Mouse (Mus musculus) kidney, embryonic 16.5 days (tissue): ENCODE measurements around the gene Esyt2. TPM values are rescaled to one million over a fixed set of nuclear protein-coding genes. Genes with fewer than 3 reads are reported as not detected.

Source experiments
- ATAC-seq: fragments of 200-750 bp; cut with Nextera tagmentation; 2 replicates; pipeline ENCODE4 v1.8.0; 2017; ENCODE audit warnings: moderate TSS enrichment; ENCODE audit not compliant: low FRiP score, low TSS enrichment
- H3K27ac ChIP-seq: fragments of 300-500 bp; sonication (generic); 2 replicates; pipeline ENCODE4 v1.5.1; 2014; ENCODE audit warnings: low read length
- H3K27me3 ChIP-seq: fragments of 300-500 bp; sonication (generic); 2 replicates; pipeline ENCODE4 v1.6.1; 2014; ENCODE audit warnings: low read length, control low read depth, mixed read lengths; ENCODE audit not compliant: insufficient read depth
- H3K36me3 ChIP-seq: fragments of 300-500 bp; sonication (generic); 2 replicates; pipeline ENCODE4 v1.6.1; 2014; ENCODE audit warnings: low read length, control low read depth, mixed read lengths; ENCODE audit not compliant: insufficient read depth
- H3K4me1 ChIP-seq: fragments of 300-500 bp; sonication (generic); 2 replicates; pipeline ENCODE4 v1.6.1; 2014; ENCODE audit warnings: low read length, control low read depth, mixed read lengths; ENCODE audit not compliant: insufficient read depth
- H3K4me2 ChIP-seq: fragments of 300-500 bp; sonication (generic); replicated peaks from 2 replicates; pipeline ENCODE4 v1.6.1; 2014; ENCODE audit warnings: low read depth, low read length
- H3K4me3 ChIP-seq: fragments of 300-500 bp; sonication (generic); 2 replicates; pipeline ENCODE4 v1.5.1; 2014; ENCODE audit warnings: mild to moderate bottlenecking, low read length
- H3K9ac ChIP-seq: fragments of 300-500 bp; sonication (generic); replicated peaks from 2 replicates; pipeline ENCODE4 v1.6.1; 2014; ENCODE audit warnings: low read length
- H3K9me3 ChIP-seq: fragments of 300-500 bp; sonication (generic); 2 replicates; pipeline ENCODE4 v1.6.1; 2016; ENCODE audit warnings: low read length, control low read depth
- WGBS: fragments of 180-500 bp; shearing (Covaris S2); extraction: QIAGEN DNeasy Blood & Tissue Kit; methylation state at CpG from one replicate; pipeline ENCODE4 v1.1.7; 2014; 5-methylcytosine and 5-hydroxymethylcytosine counted together
- polyA plus RNA-seq: library from polyadenylated mRNA; unstranded; fragments of >200 nt; fragmentation: Nextera tagmentation; extraction: Ambion mirVana; gene quantifications from 2 replicates; pipeline ENCODE4 v1.2.1, GENCODE M21; 2015

Esyt2 gene
- polyA plus RNA-seq, 1 experiment from 2014 or later: 17.5 TPM

DNA sequence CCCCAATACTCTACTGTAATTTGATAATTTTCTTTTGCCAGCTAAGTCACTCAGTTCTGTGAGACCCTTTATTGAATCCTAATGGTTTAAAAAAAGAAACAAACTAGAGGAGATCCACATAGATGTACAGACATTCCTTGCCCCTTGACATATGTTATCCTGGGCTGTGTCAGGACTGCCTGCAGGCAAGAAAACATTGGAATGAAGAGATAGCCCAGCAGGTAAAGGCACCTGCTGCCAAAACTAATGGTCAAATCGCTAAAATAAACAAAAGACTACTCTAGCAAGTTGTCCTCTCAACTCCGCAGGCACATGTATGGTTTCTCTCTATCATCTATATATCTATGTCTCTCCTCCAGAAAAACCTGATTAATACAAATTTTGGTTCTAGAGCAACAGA is 102.1 kb downstream of the Esyt2 start:
- Histone ChIP-seq H3K9ac (no peak overlapping the region), H3K4me1 (no peaks in the 10 kb centered on the region), H3K36me3 (no peaks in the 10 kb centered on the region), H3K27me3 (no peaks in the 10 kb centered on the region), H3K27ac (no peak overlapping the region), H3K9me3 (no peaks in the 10 kb centered on the region), H3K4me3 (no peak overlapping the region), H3K4me2 (no peak overlapping the region)
- WGBS: 88% methylated on average over 2 of the region's 2 CpGs
- ATAC-seq: no peak

DNA sequence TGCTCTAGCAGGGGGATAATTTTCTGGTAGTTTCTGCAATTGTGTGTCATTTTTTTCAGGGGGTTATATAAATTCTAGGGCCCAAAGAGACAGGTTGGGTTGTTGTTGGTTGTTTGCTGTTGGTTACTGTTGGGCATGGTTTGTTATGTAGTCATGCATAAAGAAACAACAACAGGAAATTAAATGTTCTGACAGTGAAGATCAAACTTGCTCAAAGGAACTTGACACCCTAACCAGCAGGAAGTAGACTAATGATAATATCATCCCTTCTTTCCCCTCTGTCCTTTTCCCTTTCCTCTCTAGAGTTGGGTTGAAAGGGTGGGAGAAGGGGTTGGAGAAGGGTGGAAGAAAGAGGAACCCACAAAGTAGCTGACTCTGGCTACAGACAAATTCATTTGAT is 103.0 kb downstream of the Esyt2 start:
- no peak overlapping the region for H3K9ac ChIP-seq
- ATAC-seq: no peak
- H3K9me3 ChIP-seq: no peaks in the 10 kb centered on the region
- H3K27ac ChIP-seq: no peak overlapping the region
- no peaks in the 10 kb centered on the region for H3K4me1 ChIP-seq
- no peak overlapping the region for H3K4me2 ChIP-seq
- H3K27me3 ChIP-seq: no peaks in the 10 kb centered on the region
- no peaks in the 10 kb centered on the region for H3K36me3 ChIP-seq
- no peak overlapping the region for H3K4me3 ChIP-seq

DNA sequence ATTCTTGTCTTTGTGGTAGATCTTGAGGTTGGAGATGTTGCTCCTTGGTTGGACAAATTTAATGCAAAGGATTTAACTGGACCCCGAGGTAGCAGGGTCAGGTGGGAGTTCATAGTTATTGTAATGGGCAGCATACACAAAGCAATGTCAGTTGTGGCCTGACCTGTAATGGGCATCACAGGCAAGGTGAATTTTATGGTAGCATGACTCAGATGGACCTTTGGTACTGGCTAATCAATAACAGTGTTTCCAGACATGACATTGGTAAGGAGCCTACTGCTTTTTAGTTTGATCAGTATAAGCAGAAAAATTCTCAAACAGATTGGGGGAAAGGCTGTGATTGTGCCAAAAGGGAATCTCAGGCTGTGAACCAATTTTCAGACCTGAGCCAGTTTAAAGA is 105.8 kb downstream of the Esyt2 start:
- Histone ChIP-seq H3K4me2 (no peak overlapping the region), H3K36me3 (no peaks in the 10 kb centered on the region), H3K9me3 (no peaks in the 10 kb centered on the region), H3K4me1 (no peaks in the 10 kb centered on the region), H3K9ac (no peak overlapping the region), H3K4me3 (no peak overlapping the region), H3K27ac (no peak overlapping the region), H3K27me3 (no peaks in the 10 kb centered on the region)
- no peak for ATAC-seq
- 100% methylated on average over 1 of the region's 1 CpGs for WGBS

DNA sequence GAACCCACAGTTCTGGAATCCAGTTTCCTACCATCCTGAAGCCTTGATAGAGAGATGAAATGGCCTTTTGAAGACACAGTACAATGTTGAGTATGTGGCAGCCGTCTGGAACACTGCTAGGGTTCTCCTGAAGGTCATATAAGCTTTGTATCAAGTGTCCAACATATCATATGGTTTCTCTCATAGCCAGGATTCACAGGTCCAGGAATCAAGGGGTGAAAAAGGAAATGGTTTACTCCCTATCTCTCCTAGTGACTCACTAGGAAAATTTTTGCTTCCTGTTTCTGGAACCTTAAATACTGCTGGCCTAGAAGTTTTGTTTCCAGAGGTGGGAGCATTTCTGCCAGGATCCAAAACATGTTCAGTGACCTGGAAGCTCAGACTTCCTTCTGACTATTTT is 108.9 kb downstream of the Esyt2 start:
- no peaks in the 10 kb centered on the region for H3K9me3 ChIP-seq
- H3K4me2 ChIP-seq: no peak overlapping the region
- H3K9ac ChIP-seq: no peak overlapping the region
- 34% methylated on average over 1 of the region's 1 CpGs for WGBS
- H3K4me3 ChIP-seq: no peak overlapping the region
- H3K36me3 ChIP-seq: no peaks in the 10 kb centered on the region
- H3K27me3 ChIP-seq: no peaks in the 10 kb centered on the region
- no peak for ATAC-seq
- H3K27ac ChIP-seq: no peak overlapping the region
- no peaks in the 10 kb centered on the region for H3K4me1 ChIP-seq

DNA sequence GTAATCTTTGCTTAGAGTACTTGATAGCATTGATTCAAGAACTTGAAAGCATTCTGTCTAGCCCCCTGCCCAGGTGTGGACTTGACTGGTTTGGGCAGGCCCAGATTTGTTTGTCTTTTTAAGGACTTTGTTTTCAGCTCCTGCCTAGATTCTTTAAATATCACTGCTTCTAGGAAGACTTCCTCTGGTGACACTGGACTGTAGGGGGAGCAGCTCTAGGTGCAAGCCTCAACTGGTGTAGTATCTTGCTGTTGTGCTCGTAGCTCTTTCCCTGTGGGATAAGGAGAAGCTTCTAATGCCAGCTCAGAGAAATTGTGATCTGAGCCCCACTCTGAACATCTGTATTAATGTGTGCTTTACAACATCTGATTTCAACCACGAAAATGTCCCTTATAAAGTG is 113.3 kb downstream of the Esyt2 start:
- WGBS: 76% methylated on average over 2 of the region's 2 CpGs
- no peak overlapping the region for H3K27ac ChIP-seq

DNA sequence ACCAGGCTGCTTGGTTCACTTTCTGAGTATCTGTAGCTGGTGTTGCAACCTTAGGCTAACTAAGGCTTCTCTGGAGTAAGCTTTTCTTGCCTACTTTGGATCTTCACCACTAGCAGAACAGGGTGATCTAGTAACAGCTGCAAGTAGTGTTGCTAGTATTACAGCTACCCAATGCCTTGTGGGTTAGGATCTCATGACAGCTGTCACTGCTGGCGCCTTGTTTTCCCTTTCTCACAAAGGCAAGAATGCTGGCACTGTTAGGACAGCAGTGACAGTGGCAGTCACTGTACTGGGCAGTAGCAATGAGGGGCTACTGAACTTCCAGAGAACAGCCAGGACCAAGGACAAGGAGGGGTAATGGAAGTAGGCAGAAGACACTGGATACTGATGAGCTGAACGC is 114.3 kb downstream of the Esyt2 start:
- Histone ChIP-seq H3K27me3 (no peaks in the 10 kb centered on the region), H3K4me1 (no peaks in the 10 kb centered on the region), H3K27ac (no peak overlapping the region), H3K36me3 (no peaks in the 10 kb centered on the region), H3K4me2 (no peak overlapping the region), H3K9ac (no peak overlapping the region), H3K9me3 (no peaks in the 10 kb centered on the region; the same call in 1 of the 2 replicates), H3K4me3 (no peak overlapping the region)
- no peak for ATAC-seq
- 80% methylated on average over 2 of the region's 2 CpGs for WGBS

More for the DNA sequence above, 113.3 kb downstream of the Esyt2 start:
- Histone ChIP-seq H3K9ac (no peak overlapping the region), H3K4me1 (no peaks in the 10 kb centered on the region), H3K4me3 (no peak overlapping the region), H3K36me3 (no peaks in the 10 kb centered on the region), H3K27me3 (no peaks in the 10 kb centered on the region), H3K9me3 (no peaks in the 10 kb centered on the region), H3K4me2 (no peak overlapping the region)
- ATAC-seq: no peak

DNA sequence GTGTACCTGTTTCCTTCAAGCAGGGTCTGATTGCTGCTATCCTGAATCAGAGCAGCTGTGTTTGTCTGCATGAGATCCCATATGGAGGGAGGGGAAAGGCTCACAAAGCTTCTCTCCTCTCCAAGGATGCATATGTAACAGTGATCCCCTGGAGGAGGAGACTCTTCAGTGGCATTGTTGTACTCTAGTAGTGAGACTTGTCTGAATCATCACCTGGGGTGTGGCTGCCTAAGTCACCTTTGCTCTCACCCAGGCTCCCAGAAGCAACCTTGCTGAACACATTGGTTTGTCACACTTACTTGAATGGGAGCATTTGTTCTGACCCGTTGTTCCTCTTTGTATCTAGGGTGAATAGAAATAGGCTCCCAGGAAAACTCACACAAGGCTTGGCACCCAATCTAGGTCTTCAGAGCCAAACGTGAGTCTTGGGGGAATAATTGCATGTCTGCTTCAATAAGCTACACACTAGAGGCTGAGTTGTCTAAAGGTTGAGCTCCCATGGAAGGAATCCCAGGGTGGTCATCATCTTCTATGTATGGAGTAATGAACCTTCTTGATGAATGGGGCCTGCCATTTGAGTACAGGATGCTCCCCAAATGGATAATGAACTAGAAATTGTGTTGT is 115.2 kb downstream of the Esyt2 start:
- Histone ChIP-seq H3K9me3 (peaks cover 4% of the 10 kb centered on the region), H3K36me3 (no peaks in the 10 kb centered on the region), H3K27me3 (no peaks in the 10 kb centered on the region), H3K4me1 (no peaks in the 10 kb centered on the region), H3K9ac (no peak overlapping the region), H3K27ac (no peak overlapping the region), H3K4me3 (no peak overlapping the region), H3K4me2 (no peak overlapping the region)
- WGBS: 74% methylated on average over 2 of the region's 2 CpGs
- ATAC-seq: no peak

DNA sequence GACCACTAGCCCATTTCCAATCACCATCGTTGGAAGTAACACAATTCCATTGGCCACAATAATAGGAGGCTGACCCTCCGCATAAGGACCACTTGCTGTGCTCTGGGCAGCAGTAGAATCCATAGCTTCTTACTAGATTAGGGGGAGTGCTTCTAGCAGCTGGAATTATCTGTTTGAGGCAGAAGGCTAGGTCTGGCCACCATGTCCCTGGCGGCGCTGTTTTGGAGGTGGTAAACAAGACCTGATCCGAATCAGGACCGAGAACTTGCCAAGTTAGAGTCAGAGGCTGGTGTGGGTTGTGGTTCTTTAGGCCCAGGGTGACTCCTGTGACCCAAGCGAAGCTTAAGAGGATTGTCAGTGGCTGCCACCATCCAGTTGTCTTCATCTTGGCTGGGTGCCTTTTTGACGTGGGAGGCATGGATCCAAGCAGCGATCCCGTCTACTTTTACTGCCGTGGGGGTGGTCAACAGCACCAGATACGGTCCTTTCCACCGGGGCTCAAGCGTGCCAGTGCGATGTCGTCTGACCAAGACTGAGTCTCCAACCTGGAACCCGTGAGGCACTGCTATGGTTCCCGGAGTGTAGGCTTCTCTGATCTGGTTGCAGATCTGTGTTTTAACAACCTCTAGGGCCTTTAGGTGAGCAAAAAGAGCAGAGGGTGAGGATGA is 123.2 kb downstream of the Esyt2 start:
- Histone ChIP-seq H3K4me3 (peak overlapping the region; percentile 86; the same call in 1 of the 2 replicates), H3K4me2 (peak overlapping the region; percentile 67), H3K4me1 (peaks cover 13% of the 10 kb centered on the region), H3K27me3 (no peaks in the 10 kb centered on the region), H3K36me3 (peaks cover 31% of the 10 kb centered on the region), H3K9ac (peak overlapping the region; percentile 67), H3K9me3 (peaks cover 36% of the 10 kb centered on the region), H3K27ac (no peak overlapping the region)
- ATAC-seq: no peak
- WGBS: 97% methylated on average over 18 of the region's 18 CpGs

DNA sequence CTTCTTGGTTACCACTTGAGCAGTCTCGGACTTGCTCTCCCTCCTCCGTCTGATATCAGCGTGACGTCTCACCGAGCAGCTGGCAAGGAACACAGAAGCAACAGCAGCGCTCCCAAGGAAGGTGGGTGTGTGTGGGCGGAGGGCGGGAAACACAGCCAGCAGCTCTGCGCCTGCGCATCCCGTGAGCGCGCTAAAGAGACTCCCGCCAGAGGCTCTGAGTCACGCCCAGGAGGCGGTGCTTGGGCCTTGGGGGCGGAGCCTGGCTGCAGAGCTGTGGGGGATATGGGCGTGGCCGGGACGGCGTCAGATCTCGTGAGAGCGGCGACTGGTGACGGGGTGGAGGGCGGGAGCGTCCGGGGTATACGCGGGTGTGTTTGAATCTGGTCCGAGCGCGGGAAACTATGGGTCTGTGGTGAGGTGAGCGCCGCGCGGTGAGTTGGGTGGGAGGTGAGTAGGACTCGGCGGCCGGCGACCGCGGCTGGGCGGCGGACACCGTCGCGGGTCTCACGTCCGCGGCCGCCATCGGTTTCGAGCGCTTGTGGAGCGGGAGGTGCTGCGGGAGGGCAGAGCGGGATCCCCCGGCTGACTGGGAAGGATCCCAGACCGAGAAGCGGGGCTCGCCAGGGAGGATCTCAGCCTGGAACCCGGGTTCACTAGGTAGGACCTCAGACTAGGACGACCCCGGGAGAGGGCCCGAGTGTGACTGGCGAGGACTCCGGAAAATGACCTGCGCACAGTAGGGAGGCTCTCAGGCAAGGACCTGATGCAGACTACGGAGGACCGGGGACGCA is 124.2 kb downstream of the Esyt2 start, which contains the start of gene Ncapg2:
TSS of gene Ncapg2 (plus strand) at position 358 of the 791 bp plus-strand sequence.
- peaks cover 37% of the 10 kb centered on the region for H3K36me3 ChIP-seq

DNA sequence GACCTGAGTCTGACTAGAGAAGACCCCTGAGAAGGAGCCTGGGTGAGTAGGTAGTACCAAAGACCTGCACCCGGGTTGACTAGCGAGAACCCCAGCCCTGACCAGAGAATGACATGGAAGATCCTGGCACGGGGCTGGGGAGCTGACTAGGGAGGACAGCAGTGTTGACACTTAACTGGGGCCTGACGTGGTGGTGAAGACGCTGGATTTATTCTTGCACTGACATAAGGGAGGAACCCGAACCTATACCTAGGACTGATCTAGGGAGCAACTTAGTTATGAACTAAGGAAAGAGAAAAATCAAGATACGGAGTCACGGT is 124.8 kb downstream of the Esyt2 start:
- Histone ChIP-seq H3K27ac (peak overlapping the region; percentile 68; the same call in 1 of the 2 replicates), H3K4me3 (peak overlapping the region; percentile 86), H3K9me3 (peaks cover 36% of the 10 kb centered on the region), H3K4me1 (peaks cover 13% of the 10 kb centered on the region), H3K4me2 (peak overlapping the region; percentile 67), H3K36me3 (peaks cover 39% of the 10 kb centered on the region), H3K9ac (peak overlapping the region; percentile 86), H3K27me3 (no peaks in the 10 kb centered on the region)
- ATAC-seq: no peak
- 10% methylated on average over 8 of the region's 8 CpGs for WGBS

More for the DNA sequence above, 124.2 kb downstream of the Esyt2 start, which contains the start of gene Ncapg2:
- under 1% methylated on average over 69 of the region's 72 CpGs for WGBS
- Histone ChIP-seq H3K4me1 (peaks cover 13% of the 10 kb centered on the region), H3K27ac (peak within 1 kb of the TSS; percentile 68), H3K27me3 (no peaks in the 10 kb centered on the region), H3K9me3 (peaks cover 36% of the 10 kb centered on the region), H3K4me3 (peak within 1 kb of the TSS; percentile 86), H3K4me2 (peak within 1 kb of the TSS; percentile 67), H3K9ac (peak within 1 kb of the TSS; percentile 86)
- peak; percentile 99 for ATAC-seq
